Mouse (Mus musculus) forebrain, embryonic 15.5 days (tissue): ENCODE data around the gene Olfr459. TPM values are rescaled to one million over a fixed set of nuclear protein-coding genes. Genes with fewer than 3 reads are reported as not detected.
A peak's percentile ranks its signal among the peaks of the same experiment; 100 is the strongest.

Source experiments
- ATAC-seq: fragments of 200-750 bp; cut with Nextera tagmentation; replicated peaks from 2 replicates; pipeline ENCODE4 v1.8.0; 2017; ENCODE audit warnings: mild to moderate bottlenecking, moderate TSS enrichment, moderate library complexity
- H3K27ac ChIP-seq: fragments of 300-500 bp; sonication (generic); replicated peaks from 2 replicates; pipeline ENCODE4 v1.5.1; 2015; ENCODE audit warnings: mild to moderate bottlenecking, inconsistent platforms
- H3K27me3 ChIP-seq: fragments of 300-500 bp; sonication (generic); 2 replicates; pipeline ENCODE4 v1.6.1; 2015; ENCODE audit warnings: inconsistent platforms
- H3K36me3 ChIP-seq: fragments of 300-500 bp; sonication (generic); 2 replicates; pipeline ENCODE4 v1.6.1; 2015; ENCODE audit warnings: mild to moderate bottlenecking, inconsistent platforms
- H3K4me1 ChIP-seq: fragments of 300-500 bp; sonication (generic); 2 replicates; pipeline ENCODE4 v1.6.1; 2015; ENCODE audit warnings: inconsistent platforms
- H3K4me2 ChIP-seq: fragments of 300-500 bp; sonication (generic); replicated peaks from 2 replicates; pipeline ENCODE4 v1.6.1; 2015; ENCODE audit warnings: mild to moderate bottlenecking, inconsistent platforms
- H3K4me3 ChIP-seq: fragments of 300-500 bp; sonication (generic); 2 replicates; pipeline ENCODE4 v1.5.1; 2015; ENCODE audit warnings: mild to moderate bottlenecking, inconsistent platforms
- H3K9ac ChIP-seq: fragments of 300-500 bp; sonication (generic); replicated peaks from 2 replicates; pipeline ENCODE4 v1.6.1; 2015; ENCODE audit warnings: mild to moderate bottlenecking, inconsistent platforms
- H3K9me3 ChIP-seq: fragments of 300-500 bp; sonication (generic); 2 replicates; pipeline ENCODE4 v1.6.1; 2016; ENCODE audit warnings: inconsistent platforms
- WGBS: fragments of 180-500 bp; shearing (Covaris S2); methylation state at CpG from one replicate; pipeline ENCODE4 v1.1.7; 2015; ENCODE audit warnings: mixed read lengths; 5-methylcytosine and 5-hydroxymethylcytosine counted together
- polyA plus RNA-seq: library from polyadenylated mRNA; unstranded; fragments of >200 nt; fragmentation: Nextera tagmentation; extraction: Ambion mirVana; gene quantifications from 2 replicates; pipeline ENCODE4 v1.2.1, GENCODE M21; 2015

Gene Olfr459
- polyA plus RNA-seq = not detected in 2 replicates

DNA sequence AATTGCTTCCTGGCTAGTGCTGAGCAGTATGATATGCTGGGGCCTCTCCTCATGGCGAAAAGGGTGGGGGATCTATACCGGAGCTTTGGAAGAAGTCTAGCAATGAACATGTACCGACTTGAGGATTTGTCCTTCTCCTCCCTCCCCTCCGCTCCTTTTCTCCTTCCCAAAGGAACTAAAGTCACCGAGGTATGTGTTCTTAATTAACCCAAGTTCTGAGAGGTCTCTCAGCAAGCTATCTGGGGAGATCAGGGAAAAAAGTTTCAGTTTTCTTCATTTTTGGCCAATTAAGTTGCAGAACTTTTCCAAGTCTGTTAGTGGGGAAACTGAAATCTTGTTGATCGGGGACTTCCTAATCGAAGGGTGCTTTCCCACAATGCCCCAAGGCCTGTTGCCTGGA, at the start of gene Olfr459:
Olfr459 (minus strand) TSS at position 101 of the 400 bp plus-strand sequence.
- WGBS = 87% methylated on average over 7 of the region's 7 CpGs
- no peaks in the 10 kb centered on the region for H3K9me3 ChIP-seq
- ATAC-seq = no peak
- H3K9ac ChIP-seq = no peak within 1 kb of the TSS
- H3K4me3 ChIP-seq = no peak within 1 kb of the TSS
- H3K4me1 ChIP-seq = no peaks in the 10 kb centered on the region
- no peaks in the 10 kb centered on the region for H3K36me3 ChIP-seq
- H3K27ac ChIP-seq = peak within 1 kb of the TSS; percentile 44
- no peak within 1 kb of the TSS for H3K4me2 ChIP-seq
- no peaks in the 10 kb centered on the region for H3K27me3 ChIP-seq

DNA sequence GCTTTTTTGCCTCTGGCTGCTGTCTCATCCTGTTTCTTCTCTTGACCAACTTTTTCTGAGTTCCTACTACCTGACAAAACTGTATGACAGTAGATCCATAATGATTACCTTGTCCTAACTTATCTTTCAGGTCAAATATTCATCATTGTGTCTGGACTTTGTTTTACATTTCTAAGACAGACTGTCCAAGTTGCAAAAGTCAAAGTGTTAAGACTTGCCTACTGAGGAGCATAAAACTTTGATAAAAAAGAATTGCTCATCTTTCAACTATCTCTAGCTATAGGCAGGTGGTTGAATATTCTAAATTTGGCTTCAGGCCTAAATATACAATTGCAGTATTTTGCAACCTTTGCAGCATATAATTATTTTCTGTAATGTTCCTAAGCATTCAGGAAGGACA, 49.1 kb upstream of the Olfr459 start:
- Histone ChIP-seq H3K4me1 (no peaks in the 10 kb centered on the region), H3K27me3 (no peaks in the 10 kb centered on the region), H3K4me2 (no peak overlapping the region), H3K36me3 (no peaks in the 10 kb centered on the region), H3K9ac (no peak overlapping the region), H3K27ac (no peak overlapping the region), H3K9me3 (no peaks in the 10 kb centered on the region), H3K4me3 (no peak overlapping the region)
- no peak for ATAC-seq

DNA sequence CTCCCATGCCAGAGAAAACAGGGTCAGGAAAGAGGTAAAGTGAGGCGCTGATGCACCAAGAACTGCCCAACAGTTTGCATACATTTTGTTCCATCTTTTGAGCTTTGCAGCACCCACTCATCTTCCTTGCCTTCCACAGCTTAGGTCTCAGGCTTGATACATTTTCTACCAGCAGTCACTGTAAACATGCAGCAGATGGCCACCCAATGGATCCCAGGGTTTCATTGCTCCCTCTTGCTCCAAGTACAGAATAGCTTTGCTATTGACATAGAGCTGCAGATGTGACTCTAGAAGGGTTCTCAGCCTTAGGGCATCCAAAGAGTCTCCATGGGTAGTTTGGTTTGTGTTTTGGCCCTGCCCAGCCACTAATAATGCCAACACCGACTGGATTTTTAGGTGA, 11.7 kb upstream of the Olfr459 start:
- ATAC-seq = no peak
- Histone ChIP-seq H3K4me3 (no peak overlapping the region), H3K4me1 (no peaks in the 10 kb centered on the region), H3K9me3 (no peaks in the 10 kb centered on the region), H3K36me3 (no peaks in the 10 kb centered on the region), H3K4me2 (no peak overlapping the region), H3K9ac (no peak overlapping the region), H3K27ac (no peak overlapping the region), H3K27me3 (no peaks in the 10 kb centered on the region)
- WGBS = 89% methylated on average over 2 of the region's 2 CpGs

DNA sequence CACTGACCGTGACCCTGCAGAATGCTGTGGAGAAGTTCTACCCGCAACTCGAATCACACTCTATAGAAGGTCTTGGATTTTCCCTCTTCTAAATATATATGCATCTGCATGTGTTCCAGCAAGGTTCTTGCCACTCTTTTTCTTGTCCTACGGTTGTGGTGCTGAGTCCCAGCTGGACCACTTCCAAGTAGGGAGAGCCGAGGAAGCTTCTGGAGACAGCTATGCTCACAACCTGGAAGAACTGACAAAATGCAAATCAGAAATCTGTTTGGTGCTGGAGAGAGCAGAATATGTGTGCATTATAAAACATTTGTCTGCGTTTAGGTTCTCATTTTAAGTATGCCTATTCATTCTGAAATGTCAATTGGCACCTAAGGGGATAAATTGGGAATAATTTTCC, 744 bp upstream of the Olfr459 start:
- Histone ChIP-seq H3K9me3 (no peaks in the 10 kb centered on the region), H3K4me2 (no peak overlapping the region), H3K4me1 (no peaks in the 10 kb centered on the region), H3K9ac (no peak overlapping the region), H3K27ac (peak overlapping the region; percentile 44), H3K4me3 (no peak overlapping the region), H3K36me3 (no peaks in the 10 kb centered on the region), H3K27me3 (no peaks in the 10 kb centered on the region)
- peak; percentile 92 for ATAC-seq
- WGBS = 68% methylated on average over 6 of the region's 6 CpGs

DNA sequence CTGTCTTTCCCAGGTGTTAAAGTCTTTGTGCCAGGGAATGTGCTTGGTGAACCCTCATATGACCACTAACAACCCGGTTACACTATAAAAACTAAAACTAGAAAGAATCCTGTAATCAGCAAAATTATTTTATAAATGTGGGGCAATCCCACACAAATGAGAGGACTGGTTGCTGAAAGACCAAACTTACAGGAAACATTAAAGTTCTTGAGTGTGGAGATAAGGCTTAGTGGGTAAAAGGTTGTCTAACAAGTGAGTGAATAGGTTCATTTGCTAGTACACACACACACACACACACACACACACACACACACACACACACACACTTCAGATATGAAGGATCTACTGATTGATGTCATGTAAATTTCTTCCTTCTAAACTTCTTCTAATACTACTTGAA, 5.1 kb downstream of the Olfr459 start:
- H3K36me3 ChIP-seq = no peaks in the 10 kb centered on the region
- WGBS = 78% methylated on average over 1 of the region's 1 CpGs
- H3K9ac ChIP-seq = no peak overlapping the region
- H3K9me3 ChIP-seq = no peaks in the 10 kb centered on the region
- no peak overlapping the region for H3K4me3 ChIP-seq
- H3K4me1 ChIP-seq = no peaks in the 10 kb centered on the region
- no peaks in the 10 kb centered on the region for H3K27me3 ChIP-seq
- no peak overlapping the region for H3K4me2 ChIP-seq
- H3K27ac ChIP-seq = no peak overlapping the region
- no peak for ATAC-seq

DNA sequence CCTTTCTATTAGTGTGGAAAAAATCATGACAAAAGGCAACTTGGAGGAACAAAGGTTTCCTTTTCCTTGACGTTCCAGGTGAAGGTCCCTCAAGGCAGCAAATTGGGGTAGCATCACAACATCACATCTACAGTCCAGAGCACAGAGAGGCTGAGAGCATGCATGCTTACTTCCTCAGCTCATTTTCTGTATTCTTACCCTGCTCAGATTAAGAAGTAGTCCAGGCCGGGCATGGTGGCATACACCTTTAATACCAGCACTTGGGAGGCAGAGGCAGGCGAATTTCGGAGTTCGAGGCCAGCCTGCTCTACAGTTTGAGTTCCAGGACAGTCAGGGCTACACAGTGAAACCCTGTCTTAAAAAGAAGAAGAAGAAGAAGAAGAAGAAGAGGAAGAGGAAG, 10.7 kb downstream of the Olfr459 start:
- Histone ChIP-seq H3K27me3 (no peaks in the 10 kb centered on the region), H3K9ac (no peak overlapping the region), H3K4me2 (no peak overlapping the region), H3K27ac (no peak overlapping the region), H3K4me3 (no peak overlapping the region), H3K9me3 (no peaks in the 10 kb centered on the region), H3K36me3 (no peaks in the 10 kb centered on the region), H3K4me1 (no peaks in the 10 kb centered on the region)
- 97% methylated on average over 5 of the region's 5 CpGs for WGBS
- no peak for ATAC-seq

DNA sequence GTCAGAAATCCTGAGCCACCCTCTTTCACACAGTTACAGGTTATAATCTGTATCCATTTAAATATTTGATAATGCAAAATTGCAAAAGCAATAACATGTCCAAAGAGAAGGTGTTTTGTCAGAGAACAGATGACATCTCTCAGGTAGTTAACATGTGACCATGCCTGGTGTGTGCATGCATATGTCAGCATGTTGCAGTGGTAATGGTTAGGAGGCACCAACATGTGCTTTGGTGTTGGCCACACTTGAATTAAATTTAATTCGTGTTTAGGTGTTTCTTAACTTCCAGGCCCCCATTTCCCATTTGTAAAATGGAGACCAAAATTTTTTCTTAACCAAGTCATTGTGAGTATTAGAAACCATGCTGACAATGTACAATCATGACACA, 12.6 kb downstream of the Olfr459 start:
- 79% methylated on average over 1 of the region's 1 CpGs for WGBS
- Histone ChIP-seq H3K9ac (no peak overlapping the region), H3K9me3 (no peaks in the 10 kb centered on the region), H3K36me3 (no peaks in the 10 kb centered on the region), H3K4me3 (no peak overlapping the region), H3K4me2 (no peak overlapping the region), H3K27me3 (no peaks in the 10 kb centered on the region), H3K4me1 (no peaks in the 10 kb centered on the region), H3K27ac (no peak overlapping the region)
- peak; percentile 14; the same call in 1 of the 2 replicates for ATAC-seq

DNA sequence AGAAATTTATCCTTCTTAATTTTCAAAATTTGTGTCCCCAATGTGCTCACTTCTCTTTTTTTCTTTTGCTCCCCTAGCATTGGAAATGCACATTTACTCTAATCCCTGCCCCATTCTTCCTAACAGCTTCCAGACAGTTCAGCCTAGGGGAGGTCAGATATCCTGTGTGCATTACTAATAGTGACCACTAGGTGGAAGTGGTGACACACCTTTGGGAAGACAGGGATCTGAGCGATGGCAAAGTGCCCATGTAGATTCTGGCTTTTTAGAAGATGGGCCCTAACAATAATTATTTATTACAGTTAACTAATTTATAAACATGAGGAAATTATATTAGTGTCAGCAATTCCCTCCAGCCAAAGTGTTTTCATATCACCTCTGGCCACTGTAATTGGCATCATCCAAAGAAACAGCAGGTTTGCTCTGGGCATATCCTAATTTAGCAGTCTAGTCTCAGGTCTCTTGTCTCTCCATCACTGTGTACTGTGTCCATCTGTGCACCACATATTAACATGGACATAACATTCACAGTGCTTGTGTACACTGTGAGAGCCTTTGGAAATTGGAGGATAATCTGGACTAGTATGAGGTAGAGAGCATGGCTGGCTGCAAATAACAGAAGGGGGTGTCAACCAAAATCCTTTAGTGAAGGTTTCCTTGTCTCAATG, 13.1 kb downstream of the Olfr459 start:
- no peaks in the 10 kb centered on the region for H3K27me3 ChIP-seq
- no peaks in the 10 kb centered on the region for H3K4me1 ChIP-seq
- no peaks in the 10 kb centered on the region for H3K36me3 ChIP-seq
- H3K4me2 ChIP-seq = no peak overlapping the region
- no peak overlapping the region for H3K4me3 ChIP-seq
- whole genome bisulfite sequencing = 0% methylated on average over 1 of the region's 1 CpGs
- H3K9me3 ChIP-seq = no peaks in the 10 kb centered on the region
- H3K27ac ChIP-seq = no peak overlapping the region
- H3K9ac ChIP-seq = no peak overlapping the region
- peak; percentile 90 for ATAC-seq

DNA sequence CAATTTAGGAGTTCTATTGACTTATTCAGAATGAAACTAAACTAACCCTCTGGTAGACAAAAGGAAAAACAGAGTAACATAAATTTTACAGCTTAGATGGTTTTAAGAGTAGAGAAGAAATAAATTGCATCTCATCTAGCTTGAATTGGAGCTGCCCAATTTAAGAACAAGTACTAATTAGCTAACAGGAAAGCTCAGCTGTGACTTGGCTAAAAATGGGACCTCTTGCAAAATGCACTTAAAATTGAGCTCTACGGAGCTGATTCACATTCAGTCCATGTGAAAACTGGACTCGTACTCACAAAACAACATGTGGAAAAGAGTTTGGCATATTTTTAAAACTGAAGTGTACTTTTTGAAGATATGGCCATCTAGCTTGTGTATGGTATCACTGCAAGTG, 15.4 kb downstream of the Olfr459 start:
- H3K27me3 ChIP-seq = no peaks in the 10 kb centered on the region
- ATAC-seq = no peak
- H3K9ac ChIP-seq = no peak overlapping the region
- H3K4me3 ChIP-seq = no peak overlapping the region
- H3K27ac ChIP-seq = no peak overlapping the region
- H3K9me3 ChIP-seq = no peaks in the 10 kb centered on the region
- no peaks in the 10 kb centered on the region for H3K4me1 ChIP-seq
- H3K36me3 ChIP-seq = no peaks in the 10 kb centered on the region
- 80% methylated on average over 2 of the region's 2 CpGs for WGBS
- H3K4me2 ChIP-seq = no peak overlapping the region

DNA sequence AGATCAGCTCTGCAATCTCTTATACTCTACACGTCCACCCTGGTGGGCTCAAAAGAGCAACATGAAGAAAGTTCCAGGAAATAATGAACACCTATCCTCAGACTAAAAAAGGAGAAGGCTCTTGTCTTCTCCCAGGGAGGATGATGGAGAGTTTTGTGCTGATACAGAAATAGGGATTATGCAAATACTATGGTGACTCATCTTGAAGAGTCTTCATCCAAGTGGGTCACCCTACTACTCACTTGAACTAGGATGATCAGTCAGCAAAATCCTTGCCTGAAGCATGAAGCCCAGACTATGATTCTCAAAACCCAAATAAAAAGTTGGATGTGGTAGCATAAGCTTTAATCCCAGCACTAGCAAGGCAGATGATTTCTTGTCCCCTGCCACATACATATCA, 16.6 kb downstream of the Olfr459 start:
- H3K27ac ChIP-seq = no peak overlapping the region
- H3K27me3 ChIP-seq = no peaks in the 10 kb centered on the region
- no peaks in the 10 kb centered on the region for H3K9me3 ChIP-seq
- WGBS = 77% methylated on average over 1 of the region's 1 CpGs
- no peak overlapping the region for H3K4me2 ChIP-seq
- H3K9ac ChIP-seq = no peak overlapping the region
- H3K4me3 ChIP-seq = no peak overlapping the region
- ATAC-seq = no peak
- no peaks in the 10 kb centered on the region for H3K36me3 ChIP-seq
- H3K4me1 ChIP-seq = no peaks in the 10 kb centered on the region

DNA sequence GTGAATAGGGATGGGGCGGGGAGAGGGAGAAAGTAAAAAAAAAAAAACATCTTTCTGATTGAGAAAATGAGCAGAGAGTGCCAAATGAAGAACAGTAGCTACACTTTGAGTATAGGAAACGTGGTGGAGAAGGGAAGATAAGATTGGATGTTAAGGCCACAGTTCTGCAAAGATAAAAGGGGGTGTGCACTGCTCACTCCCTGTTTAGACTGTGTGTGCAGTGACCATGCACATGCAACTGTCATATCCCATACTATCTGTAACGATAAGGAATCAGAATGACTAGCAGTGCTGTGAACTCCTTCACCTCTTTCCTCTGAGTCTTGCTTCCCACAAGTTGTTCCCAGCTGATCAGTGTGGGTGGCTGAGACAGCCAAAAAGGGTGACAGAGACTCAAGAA, 17.8 kb downstream of the Olfr459 start:
- 68% methylated on average over 3 of the region's 3 CpGs for WGBS
- H3K4me3 ChIP-seq = no peak overlapping the region
- no peaks in the 10 kb centered on the region for H3K27me3 ChIP-seq
- no peak overlapping the region for H3K9ac ChIP-seq
- no peak for ATAC-seq
- no peak overlapping the region for H3K27ac ChIP-seq
- no peaks in the 10 kb centered on the region for H3K9me3 ChIP-seq
- no peak overlapping the region for H3K4me2 ChIP-seq
- no peaks in the 10 kb centered on the region for H3K36me3 ChIP-seq
- no peaks in the 10 kb centered on the region for H3K4me1 ChIP-seq

DNA sequence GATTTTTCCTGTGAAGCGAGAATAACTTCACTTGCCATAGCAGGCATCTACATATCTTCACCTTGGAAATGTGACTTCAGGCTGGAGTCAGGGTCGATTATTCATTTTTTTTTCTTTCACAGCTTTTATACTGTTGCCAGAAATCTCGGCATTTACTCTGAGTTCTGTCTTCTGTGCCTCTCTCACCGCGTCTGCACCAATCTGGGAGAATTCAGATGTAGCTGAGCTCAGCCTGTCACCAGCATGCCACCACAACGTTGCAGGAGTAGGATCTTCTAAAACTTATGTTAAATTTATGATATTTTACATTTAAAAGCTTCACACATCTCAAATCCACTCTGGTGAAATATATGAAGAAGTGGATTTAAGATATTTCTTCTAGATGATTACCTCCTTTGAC, 20.4 kb downstream of the Olfr459 start:
- no peak overlapping the region for H3K4me3 ChIP-seq
- H3K4me2 ChIP-seq = no peak overlapping the region
- 67% methylated on average over 6 of the region's 6 CpGs for WGBS
- H3K36me3 ChIP-seq = no peaks in the 10 kb centered on the region
- H3K27me3 ChIP-seq = no peaks in the 10 kb centered on the region
- no peaks in the 10 kb centered on the region for H3K4me1 ChIP-seq
- ATAC-seq = no peak
- H3K9ac ChIP-seq = no peak overlapping the region
- no peak overlapping the region for H3K27ac ChIP-seq
- no peaks in the 10 kb centered on the region for H3K9me3 ChIP-seq

DNA sequence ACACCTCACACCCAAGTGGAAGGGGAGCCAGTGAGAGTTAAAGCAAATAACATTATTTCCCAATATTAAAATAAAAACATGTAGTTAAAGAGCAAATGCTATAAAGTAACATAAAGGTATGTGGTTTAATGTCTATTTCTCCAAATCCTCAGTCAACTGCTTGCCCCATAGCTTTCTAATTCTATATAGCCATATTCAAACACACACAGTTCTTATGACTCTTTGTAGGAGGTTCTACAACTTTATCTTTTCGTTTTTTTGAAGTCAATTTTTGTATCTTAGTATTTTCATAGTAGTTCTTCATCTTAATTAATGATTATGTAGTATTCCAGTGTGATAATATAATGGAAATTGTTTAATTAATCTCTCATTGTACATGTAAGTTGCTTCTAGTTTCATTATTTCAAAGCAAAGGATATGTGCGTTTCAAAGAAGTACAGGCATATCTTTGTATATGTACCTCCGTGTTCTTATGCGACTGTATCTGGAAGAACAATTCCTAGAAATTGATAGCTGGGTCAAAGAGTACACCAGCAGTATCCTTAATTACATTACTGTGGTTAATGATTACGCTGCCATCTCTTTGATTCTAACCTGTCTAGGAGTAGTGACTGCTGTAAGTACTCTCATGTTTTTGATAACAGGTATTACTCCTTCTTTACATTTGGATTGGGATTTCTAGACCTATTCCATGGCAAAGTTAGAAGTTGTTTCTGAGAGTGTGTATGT, 30.1 kb downstream of the Olfr459 start:
- Histone ChIP-seq H3K4me2 (no peak overlapping the region), H3K4me1 (no peaks in the 10 kb centered on the region), H3K27ac (no peak overlapping the region), H3K36me3 (no peaks in the 10 kb centered on the region), H3K27me3 (no peaks in the 10 kb centered on the region), H3K9ac (no peak overlapping the region), H3K9me3 (no peaks in the 10 kb centered on the region), H3K4me3 (no peak overlapping the region)
- no peak for ATAC-seq
- 79% methylated on average over 5 of the region's 5 CpGs for WGBS
